Mouse (Mus musculus) megakaryocyte, adult 5-6 weeks (primary cell): Measurements from ENCODE around the gene Zbtb20. TPM values are rescaled to one million over a fixed set of nuclear protein-coding genes. Genes with fewer than 3 reads are reported as not detected.

Experiments
- ATAC-seq: 2 replicates; pipeline ENCODE4 v1.8.0; 2016; ENCODE audit warnings: mild to moderate bottlenecking, inconsistent platforms; ENCODE audit not compliant: poor library complexity, severe bottlenecking
- total RNA-seq, 2 experiments: library from RNA; stranded (forward) in 1 of 2; stranded (reverse) in 1 of 2; fragments of 153-499, 151-499 nt in 1 of 2; fragments of 221-1000, 200-1000 nt in 1 of 2; gene quantifications; 2 replicates each; pipeline versions ENCODE4 v1.2.3 to v1.2.4; 2015 to 2017

Zbtb20 gene
- total RNA-seq, 2 experiments from 2014 or later = 5.1 to 7.6 TPM

DNA sequence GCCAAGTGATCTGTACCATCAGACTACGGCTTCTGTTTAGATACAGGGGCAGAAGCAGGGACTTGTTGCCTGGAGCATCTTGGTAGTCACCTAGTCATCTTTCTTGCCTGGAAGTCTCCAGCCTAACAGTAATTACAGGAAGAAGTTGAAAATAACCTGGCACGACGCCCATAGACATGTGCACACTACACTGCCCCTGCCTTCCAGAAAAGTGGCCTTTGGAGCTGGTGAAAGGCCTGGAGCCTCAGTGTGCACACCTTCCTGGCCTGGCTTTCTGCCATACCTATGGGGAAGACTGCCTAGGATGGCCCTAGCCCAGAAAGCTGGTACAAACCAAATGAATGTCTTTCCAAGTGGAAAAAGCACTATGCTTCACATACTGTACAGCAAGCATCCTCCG is 703.4 kb downstream of the Zbtb20 start:
- no peak for ATAC-seq

- ATAC-seq = peak; percentile 92
Measured at GRCm38 (mm10) chr16:43580321-43580822, 704.7 kb downstream of the Zbtb20 start.

GRCm38 (mm10) chr16:43581551-43581950 is 705.9 kb downstream of the Zbtb20 start:
- no peak for ATAC-seq

- peak; percentile 67 for ATAC-seq
Measured at GRCm38 (mm10) chr16:43586859-43587429, 711.3 kb downstream of the Zbtb20 start.

DNA sequence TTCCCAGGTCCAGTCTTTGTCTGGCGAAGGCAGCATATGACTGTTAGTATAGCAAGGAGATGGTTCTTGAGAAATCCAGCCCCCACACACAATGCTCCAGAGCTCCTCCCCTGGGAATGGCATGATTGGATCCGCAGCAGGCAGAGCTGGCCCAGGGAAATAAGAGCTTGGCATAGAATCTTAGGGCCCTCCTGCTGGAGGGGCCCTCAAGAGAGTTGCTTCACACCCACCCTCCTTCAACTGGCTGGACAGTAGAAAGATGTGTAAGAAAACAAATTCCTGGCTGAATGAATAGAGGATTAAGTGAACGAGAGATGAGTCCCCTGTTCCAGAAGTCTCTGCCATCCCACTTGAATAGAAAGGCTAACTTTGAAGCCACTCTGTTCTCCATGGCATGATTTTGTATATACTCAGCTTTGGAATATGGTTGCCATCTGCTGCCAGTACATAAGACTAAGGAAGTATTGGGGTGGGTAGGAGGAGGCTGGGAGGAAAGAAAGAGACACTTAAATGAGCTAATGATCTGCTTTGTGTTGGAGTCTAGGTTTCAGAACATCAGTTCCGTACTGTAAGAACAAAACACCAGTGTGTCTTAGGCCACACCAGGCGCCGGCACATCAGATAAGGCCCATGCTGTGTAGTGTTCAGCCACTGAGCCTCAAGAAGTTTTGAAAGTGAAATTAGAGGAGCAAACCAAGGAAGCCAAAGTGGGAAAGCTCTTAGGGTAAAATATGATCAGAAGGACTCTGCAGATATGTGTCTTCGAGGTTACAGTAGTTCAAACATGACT is 715.2 kb downstream of the Zbtb20 start:
- no peak for ATAC-seq

DNA sequence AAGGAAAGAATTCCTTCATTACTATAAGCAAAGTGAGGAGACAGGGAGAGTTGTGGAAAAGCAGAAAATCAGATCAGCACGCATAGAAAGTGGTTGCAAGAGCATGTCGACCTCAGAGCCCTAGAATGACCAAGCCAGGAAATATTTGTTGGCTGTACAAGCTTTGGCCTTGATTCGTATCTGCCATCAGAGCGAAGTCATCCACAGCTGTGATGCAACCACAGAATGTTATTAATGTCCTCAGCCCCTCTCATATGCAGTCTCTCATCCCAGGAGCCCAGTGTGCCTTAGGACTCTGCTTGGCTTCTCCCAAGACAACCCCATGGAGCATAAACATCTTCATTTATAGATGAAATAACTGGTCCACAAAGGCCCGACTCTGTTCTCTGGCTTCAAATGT is 716.4 kb downstream of the Zbtb20 start:
- no peak for ATAC-seq

GRCm38 (mm10) chr16:43592801-43593200 is 717.1 kb downstream of the Zbtb20 start:
- ATAC-seq = no peak

GRCm38 (mm10) chr16:43597375-43598060 is 721.8 kb downstream of the Zbtb20 start:
- no peak for ATAC-seq

DNA sequence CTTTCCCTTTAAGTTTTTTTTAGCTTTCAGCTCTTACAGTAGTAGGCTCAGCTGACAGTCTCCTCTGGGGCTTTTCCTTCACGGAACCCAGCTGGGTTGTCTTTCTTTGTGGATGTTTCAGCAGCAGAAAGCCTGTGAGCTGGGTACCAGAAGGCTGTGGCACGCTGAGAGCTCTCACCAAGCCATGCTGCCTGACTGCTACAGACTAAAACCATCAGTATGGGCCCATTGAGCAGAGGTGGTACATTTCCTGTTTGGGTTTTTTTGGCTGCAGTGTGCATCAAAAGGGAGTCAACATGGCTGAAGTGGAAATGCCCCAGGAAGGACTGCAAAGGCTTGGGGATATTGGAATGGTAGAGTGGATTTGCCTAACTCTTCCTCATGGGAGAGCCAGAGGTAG is 724.0 kb downstream of the Zbtb20 start:
- ATAC-seq = no peak

- peak; percentile 47; the same call in 1 of the 2 replicates for ATAC-seq
Measured at GRCm38 (mm10) chr16:43602573-43602972, 726.9 kb downstream of the Zbtb20 start.

DNA sequence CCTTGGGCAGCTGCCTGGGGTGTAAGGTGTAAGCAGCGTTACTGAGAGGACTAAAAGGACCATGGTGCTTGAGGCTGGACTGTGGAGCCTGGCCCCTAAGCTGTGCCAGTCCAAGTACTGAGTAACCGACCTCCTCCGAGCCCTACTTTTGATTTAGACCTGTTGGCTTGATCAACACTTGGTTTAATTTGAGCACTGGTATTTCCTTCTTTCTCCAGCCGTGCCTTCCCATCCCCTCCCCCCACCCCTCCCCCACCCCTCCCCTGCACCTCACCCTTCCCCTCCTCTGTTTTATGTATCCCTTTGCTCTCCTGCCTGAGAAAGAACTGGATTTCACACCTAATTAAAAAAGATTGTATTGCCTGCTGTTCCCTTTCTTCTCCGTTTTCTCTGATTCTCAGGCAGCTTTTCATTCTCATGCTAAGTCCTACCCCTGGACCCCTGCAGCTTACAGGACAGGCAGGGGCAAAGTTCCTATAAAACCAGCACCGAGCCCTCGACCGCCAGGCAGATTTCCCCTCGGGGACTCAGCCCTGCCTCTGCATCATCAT is 728.0 kb downstream of the Zbtb20 start:
- ATAC-seq = no peak

DNA sequence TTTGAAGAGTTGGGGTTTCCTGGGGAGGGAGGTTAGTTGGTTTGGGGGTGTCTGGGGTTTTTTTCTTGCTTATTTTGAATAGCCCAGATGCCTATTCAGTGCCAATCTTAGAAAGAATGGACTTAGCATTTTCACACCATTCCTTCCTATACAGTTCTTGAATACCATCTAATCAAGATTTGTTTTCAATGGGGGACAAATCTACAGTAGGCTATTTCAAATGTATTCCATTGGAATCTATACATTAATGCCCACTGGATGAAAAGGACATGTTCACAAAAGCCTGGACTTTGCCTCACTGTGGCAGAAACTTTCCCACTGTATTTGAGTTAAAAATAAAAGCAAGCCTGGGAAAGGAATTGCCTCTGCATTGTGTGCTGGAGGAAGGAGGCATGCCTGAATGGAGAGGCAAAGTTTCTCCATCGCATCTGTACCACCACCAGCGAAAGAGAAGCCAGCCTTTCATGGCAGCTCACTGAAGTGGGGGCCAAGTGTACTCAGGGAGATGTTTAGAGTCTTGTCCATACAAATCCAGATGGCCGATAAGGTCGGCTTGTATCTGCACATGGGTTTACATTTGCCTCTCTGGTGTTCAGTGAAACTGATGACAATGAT is 728.8 kb downstream of the Zbtb20 start:
- no peak for ATAC-seq

DNA sequence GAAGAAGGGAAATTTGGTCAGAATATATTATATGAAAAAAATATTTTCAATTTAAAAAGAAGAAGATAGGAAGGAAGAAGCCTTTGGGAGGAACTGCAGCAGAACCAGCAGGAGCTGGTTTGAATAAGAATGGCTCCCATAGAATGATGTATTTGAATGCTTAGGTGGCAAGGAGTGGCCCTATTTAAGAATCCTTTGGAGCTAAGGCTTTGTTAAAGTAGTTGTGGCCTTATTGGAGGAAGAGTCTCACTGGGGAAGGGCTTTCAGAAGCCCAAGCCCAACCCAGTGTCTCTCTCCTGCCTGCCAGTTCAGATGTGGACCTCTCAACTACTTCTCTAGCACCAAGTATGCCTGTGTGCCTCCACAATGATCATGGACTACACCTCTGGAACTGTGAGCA is 731.4 kb downstream of the Zbtb20 start:
- no peak for ATAC-seq

- no peak for ATAC-seq
Measured at GRCm38 (mm10) chr16:43608066-43608465, 732.4 kb downstream of the Zbtb20 start.

DNA sequence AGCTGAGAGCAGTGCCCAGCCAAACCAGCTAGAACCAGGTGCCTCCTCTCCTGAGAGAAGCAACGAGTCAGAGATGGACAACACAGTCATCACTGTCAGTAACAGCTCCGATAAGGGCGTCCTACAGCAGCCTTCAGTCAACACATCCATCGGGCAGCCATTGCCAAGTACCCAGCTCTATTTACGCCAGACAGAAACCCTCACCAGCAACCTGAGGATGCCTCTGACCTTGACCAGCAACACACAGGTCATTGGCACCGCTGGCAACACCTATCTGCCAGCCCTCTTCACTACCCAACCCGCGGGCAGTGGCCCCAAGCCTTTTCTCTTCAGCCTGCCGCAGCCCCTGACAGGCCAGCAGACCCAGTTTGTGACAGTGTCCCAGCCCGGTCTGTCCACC is 734.7 kb downstream of the Zbtb20 start:
- no peak for ATAC-seq

- ATAC-seq = no peak
Measured at GRCm38 (mm10) chr16:43616348-43616747, 740.7 kb downstream of the Zbtb20 start.

GRCm38 (mm10) chr16:43617346-43617745 is 741.7 kb downstream of the Zbtb20 start:
- no peak for ATAC-seq

DNA sequence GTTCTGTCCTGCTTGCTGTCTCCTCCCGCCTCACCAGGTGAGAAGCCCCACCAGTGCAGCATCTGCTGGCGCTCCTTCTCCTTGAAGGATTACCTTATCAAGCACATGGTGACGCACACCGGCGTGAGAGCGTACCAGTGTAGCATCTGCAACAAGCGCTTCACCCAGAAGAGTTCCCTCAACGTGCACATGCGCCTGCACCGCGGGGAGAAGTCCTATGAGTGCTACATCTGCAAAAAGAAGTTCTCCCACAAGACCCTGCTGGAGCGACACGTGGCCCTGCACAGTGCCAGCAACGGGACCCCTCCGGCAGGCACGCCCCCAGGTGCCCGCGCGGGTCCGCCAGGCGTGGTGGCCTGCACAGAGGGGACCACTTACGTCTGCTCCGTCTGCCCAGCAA is 742.6 kb downstream of the Zbtb20 start:
- no peak for ATAC-seq

DNA sequence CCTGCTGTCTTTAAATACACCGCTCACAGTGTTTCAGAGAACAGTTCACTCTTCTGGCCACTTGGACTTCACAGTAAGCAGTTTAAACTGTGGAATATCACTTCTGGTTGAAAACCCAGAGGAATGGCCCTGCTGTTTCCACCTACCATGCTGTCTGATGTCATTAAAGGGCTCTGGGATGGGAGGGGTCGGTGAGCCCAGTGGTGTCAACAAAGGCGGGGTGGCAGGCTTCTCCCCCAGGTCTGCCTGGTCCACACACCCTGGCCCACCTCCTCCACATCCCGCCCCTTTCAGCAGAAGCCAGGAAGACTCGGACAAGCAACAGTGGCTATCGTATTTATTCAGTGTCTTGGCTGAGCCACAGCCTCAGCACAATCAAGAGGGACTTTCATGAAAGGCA is 743.6 kb downstream of the Zbtb20 start:
- ATAC-seq = no peak

- no peak for ATAC-seq
Measured at GRCm38 (mm10) chr16:43620359-43620758, 744.7 kb downstream of the Zbtb20 start.
